Mouse (Mus musculus): Measurements from ENCODE around the gene Zp3. TPM values are rescaled to one million over a fixed set of nuclear protein-coding genes. Genes with fewer than 3 reads are reported as not detected.

Zp3 gene
- polyA plus RNA-seq, 1 experiment from 2014 or later: 0.13 TPM

DNA sequence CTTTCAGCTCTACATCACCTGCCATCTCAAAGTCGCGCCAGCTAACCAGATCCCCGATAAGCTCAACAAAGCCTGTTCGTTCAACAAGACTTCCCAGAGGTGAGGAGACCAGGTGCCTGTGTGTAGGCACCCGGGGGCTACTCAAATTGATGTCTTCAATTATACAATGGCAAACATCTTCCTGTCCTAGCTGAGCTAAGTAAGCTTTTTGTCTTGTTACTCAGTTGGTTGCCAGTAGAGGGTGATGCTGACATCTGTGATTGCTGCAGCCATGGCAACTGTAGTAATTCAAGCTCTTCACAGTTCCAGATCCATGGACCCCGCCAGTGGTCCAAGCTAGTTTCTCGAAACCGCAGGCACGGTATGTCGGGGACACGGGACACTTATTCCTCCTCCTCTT is 7.3 kb downstream of the Zp3 start:
- Histone ChIP-seq H3K4me2 (ENCODE audit: low read length) (no peak overlapping the region), H3K9ac (ENCODE audit: low read length) (no peak overlapping the region), H3K27me3 (replicated peaks; ENCODE audit: control insufficient read depth, insufficient read depth, low read length) (no peaks in the 10 kb centered on the region), H3K9me3 (replicated peaks; ENCODE audit: control insufficient read depth, low read length) (no peaks in the 10 kb centered on the region), H3K27ac (ENCODE audit: low read depth, low read length) (no peak overlapping the region), H3K36me3 (ENCODE audit: control insufficient read depth, insufficient read depth, low read length) (no peaks in the 10 kb centered on the region), H3K4me1 (ENCODE audit: control insufficient read depth, insufficient read depth, low read length) (no peaks in the 10 kb centered on the region), H3K4me3 (ENCODE audit: low read depth, low read length) (no peak overlapping the region)
- ATAC-seq (no peak), DNase-seq (ENCODE audit: low spot score) (peak; percentile 46)
- WGBS: 63% methylated on average over 11 of the region's 11 CpGs

DNA sequence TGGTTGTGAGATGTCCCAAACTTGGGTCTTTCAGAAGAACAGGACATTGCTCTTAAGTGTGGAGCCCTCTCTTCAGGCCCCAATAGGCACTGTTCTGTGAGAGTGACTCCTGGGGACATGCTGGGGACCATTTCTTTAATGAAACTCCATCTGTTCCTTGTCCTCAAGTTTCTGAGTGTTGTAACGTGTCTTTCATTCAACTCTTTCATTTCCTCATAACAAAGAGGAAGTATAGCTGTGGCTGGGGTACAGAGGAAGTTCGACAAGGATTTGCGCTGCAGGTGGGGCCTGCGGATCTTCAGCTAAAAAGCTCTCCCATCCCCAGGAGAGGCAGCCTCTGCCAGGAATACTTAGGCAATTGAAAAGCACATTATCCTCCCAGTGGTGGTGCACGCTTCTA is 10.7 kb downstream of the Zp3 start:
- no peaks in the 10 kb centered on the region for H3K27me3 ChIP-seq (replicated peaks; ENCODE audit: control insufficient read depth, insufficient read depth, low read length)
- H3K27ac ChIP-seq (ENCODE audit: low read depth, low read length): no peak overlapping the region
- no peak overlapping the region for H3K4me3 ChIP-seq (ENCODE audit: low read depth, low read length)
- no peak overlapping the region for H3K4me2 ChIP-seq (ENCODE audit: low read length)
- ATAC-seq (no peak), DNase-seq (ENCODE audit: low spot score) (no peak)
- no peaks in the 10 kb centered on the region for H3K36me3 ChIP-seq (ENCODE audit: control insufficient read depth, insufficient read depth, low read length)
- H3K4me1 ChIP-seq (ENCODE audit: control insufficient read depth, insufficient read depth, low read length): peaks cover 3% of the 10 kb centered on the region
- no peak overlapping the region for H3K9ac ChIP-seq (ENCODE audit: low read length)
- H3K9me3 ChIP-seq (replicated peaks; ENCODE audit: control insufficient read depth, low read length): no peaks in the 10 kb centered on the region
- WGBS: 67% methylated on average over 5 of the region's 5 CpGs

GRCm38 (mm10) chr5:135993381-135993965 is 13.6 kb downstream of the Zp3 start:
- Histone ChIP-seq H3K4me3 (ENCODE audit: low read depth, low read length) (no peak overlapping the region), H3K27ac (ENCODE audit: low read depth, low read length) (no peak overlapping the region)
- no peak for ATAC-seq

GRCm38 (mm10) chr5:135994335-135994724 is 14.4 kb downstream of the Zp3 start:
- H3K27ac ChIP-seq (ENCODE audit: low read depth, low read length): no peak overlapping the region
- peak overlapping the region; percentile 68; the same call in 1 of the 2 replicates for H3K4me3 ChIP-seq (ENCODE audit: low read depth, low read length)
- H3K27me3 ChIP-seq (replicated peaks; ENCODE audit: control insufficient read depth, insufficient read depth, low read length): no peaks in the 10 kb centered on the region
- no peak for DNase-seq (ENCODE audit: low spot score)
- peak; percentile 18 for ATAC-seq
- WGBS: 65% methylated on average over 8 of the region's 8 CpGs
- peaks cover 29% of the 10 kb centered on the region for H3K36me3 ChIP-seq (ENCODE audit: control insufficient read depth, insufficient read depth, low read length)
- H3K4me1 ChIP-seq (ENCODE audit: control insufficient read depth, insufficient read depth, low read length): peaks cover 7% of the 10 kb centered on the region
- H3K4me2 ChIP-seq (ENCODE audit: low read length): no peak overlapping the region; the same call in 1 of the 2 replicates
- no peak overlapping the region for H3K9ac ChIP-seq (ENCODE audit: low read length)
- no peaks in the 10 kb centered on the region for H3K9me3 ChIP-seq (replicated peaks; ENCODE audit: control insufficient read depth, low read length)

More at GRCm38 (mm10) chr5:135993381-135993965, 13.6 kb downstream of the Zp3 start:
- Histone ChIP-seq H3K27me3 (replicated peaks; ENCODE audit: control insufficient read depth, insufficient read depth, low read length) (no peaks in the 10 kb centered on the region), H3K4me1 (ENCODE audit: control insufficient read depth, insufficient read depth, low read length) (peaks cover 7% of the 10 kb centered on the region), H3K9me3 (replicated peaks; ENCODE audit: control insufficient read depth, low read length) (no peaks in the 10 kb centered on the region), H3K4me2 (ENCODE audit: low read length) (no peak overlapping the region), H3K36me3 (ENCODE audit: control insufficient read depth, insufficient read depth, low read length) (peaks cover 21% of the 10 kb centered on the region), H3K9ac (ENCODE audit: low read length) (no peak overlapping the region)
- no peak for DNase-seq (ENCODE audit: low spot score)
- WGBS: 63% methylated on average over 5 of the region's 5 CpGs

DNA sequence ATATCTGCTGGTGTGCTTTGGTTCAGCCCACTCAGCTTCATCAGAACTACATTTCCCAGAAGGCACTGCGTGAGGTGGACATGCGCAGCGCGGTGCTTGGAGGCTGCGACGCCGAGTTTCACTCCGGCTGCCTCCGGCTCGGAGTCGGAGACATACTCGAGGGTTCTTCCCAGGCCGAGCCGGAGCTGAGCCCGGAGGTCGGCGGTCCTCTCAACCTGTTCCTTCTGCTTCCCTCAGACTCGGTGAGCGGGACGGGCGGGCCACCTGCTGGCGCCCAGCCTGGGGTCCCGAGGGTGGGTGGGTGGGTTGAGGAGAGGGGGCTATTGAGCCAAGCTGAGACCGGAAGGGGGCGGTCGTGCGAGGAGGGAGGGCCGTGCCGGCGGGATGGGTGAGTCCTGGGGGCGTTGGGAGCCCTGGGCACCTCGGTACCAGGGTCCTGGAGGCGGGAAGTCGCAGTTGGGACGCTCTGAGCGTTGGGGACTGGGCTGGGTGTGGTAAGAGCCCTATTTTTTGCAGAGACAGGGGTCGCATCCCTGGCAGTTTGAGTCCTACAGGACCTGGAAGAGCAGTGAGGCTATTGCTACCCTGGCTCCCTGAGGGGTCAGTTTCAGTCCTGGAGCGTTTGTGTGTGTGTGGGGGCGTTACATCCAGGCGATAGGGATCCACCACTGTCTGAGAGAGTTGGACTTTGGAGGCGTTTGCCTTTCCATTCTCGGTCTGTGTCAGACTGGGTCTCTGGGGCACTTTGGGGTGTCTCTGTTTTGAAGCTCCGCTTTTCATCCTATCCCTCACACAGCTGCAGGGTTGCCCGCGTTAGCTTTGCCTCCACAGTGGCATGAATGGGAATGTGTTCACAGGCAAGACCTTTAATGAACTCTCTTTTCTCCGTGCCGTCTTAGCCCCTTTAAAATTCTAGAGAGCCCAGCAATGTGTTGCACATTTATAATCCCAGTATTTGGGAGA is 15.1 kb downstream of the Zp3 start, which contains the start of gene Dtx2:
Dtx2 (plus strand) TSS at position 76 of the 963 bp plus-strand sequence.
- WGBS: under 1% methylated on average over 42 of the region's 47 CpGs
- Histone ChIP-seq H3K9ac (ENCODE audit: low read length) (peak within 1 kb of the TSS; percentile 81), H3K9me3 (replicated peaks; ENCODE audit: control insufficient read depth, low read length) (no peaks in the 10 kb centered on the region), H3K27ac (ENCODE audit: low read depth, low read length) (peak within 1 kb of the TSS; percentile 65; the same call in 1 of the 2 replicates), H3K36me3 (ENCODE audit: control insufficient read depth, insufficient read depth, low read length) (peaks cover 33% of the 10 kb centered on the region), H3K4me3 (ENCODE audit: low read depth, low read length) (peak within 1 kb of the TSS; percentile 68), H3K27me3 (replicated peaks; ENCODE audit: control insufficient read depth, insufficient read depth, low read length) (no peaks in the 10 kb centered on the region), H3K4me1 (ENCODE audit: control insufficient read depth, insufficient read depth, low read length) (peaks cover 7% of the 10 kb centered on the region), H3K4me2 (ENCODE audit: low read length) (peak within 1 kb of the TSS; percentile 80)
- ATAC-seq: peak; percentile 97
- peak; percentile 97 for DNase-seq (ENCODE audit: low spot score)

DNA sequence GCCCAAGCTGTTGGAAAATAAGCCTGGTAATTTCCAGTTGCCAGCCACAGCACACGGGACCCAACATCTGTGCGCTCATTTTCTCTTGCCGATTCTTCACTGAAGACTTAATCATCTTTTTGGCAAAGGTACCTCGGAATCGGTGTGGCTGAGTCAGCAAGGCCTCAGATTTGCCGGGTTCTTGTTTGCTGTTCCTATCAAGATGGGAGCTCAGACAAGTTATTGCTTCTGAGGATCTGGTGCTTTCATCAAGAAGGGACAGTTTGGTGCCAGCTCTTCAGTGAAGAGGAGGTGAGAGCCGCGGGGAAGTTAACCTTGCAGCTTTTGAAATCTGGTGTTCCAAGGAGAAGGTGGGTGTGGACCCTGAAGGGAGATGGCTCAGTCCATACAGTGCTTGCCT is 16.3 kb downstream of the Zp3 start:
- ATAC-seq: no peak
- 91% methylated on average over 8 of the region's 8 CpGs for WGBS
- no peaks in the 10 kb centered on the region for H3K27me3 ChIP-seq (replicated peaks; ENCODE audit: control insufficient read depth, insufficient read depth, low read length)
- no peak overlapping the region for H3K4me2 ChIP-seq (ENCODE audit: low read length)
- no peak for DNase-seq (ENCODE audit: low spot score)
- no peak overlapping the region for H3K9ac ChIP-seq (ENCODE audit: low read length)
- H3K4me1 ChIP-seq (ENCODE audit: control insufficient read depth, insufficient read depth, low read length): peaks cover 7% of the 10 kb centered on the region
- peaks cover 37% of the 10 kb centered on the region for H3K36me3 ChIP-seq (ENCODE audit: control insufficient read depth, insufficient read depth, low read length)
- no peak overlapping the region for H3K27ac ChIP-seq (ENCODE audit: low read depth, low read length)
- no peaks in the 10 kb centered on the region for H3K9me3 ChIP-seq (replicated peaks; ENCODE audit: control insufficient read depth, low read length)
- no peak overlapping the region for H3K4me3 ChIP-seq (ENCODE audit: low read depth, low read length)

DNA sequence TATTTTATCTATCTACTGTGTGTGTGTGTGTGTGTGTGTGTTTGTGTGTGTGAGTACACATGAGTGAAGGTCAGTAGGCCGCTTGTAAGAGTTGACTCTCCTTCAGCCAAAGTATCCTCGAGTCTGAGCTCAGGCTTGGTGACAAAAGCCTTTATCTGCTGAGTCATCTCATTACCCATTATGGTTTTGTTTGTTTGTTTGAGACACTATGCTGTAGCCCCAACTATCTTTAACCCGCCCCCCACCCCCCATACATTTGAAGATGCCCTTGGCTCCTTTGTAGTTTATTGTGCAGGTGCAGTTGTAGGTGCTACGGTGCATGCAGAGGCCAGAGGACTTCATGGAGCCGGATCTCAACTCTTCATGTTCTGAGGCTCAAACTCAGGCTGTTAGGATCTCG is 21.3 kb downstream of the Zp3 start:
- Histone ChIP-seq H3K9ac (ENCODE audit: low read length) (no peak overlapping the region), H3K9me3 (replicated peaks; ENCODE audit: control insufficient read depth, low read length) (no peaks in the 10 kb centered on the region), H3K27ac (ENCODE audit: low read depth, low read length) (no peak overlapping the region), H3K36me3 (ENCODE audit: control insufficient read depth, insufficient read depth, low read length) (peaks cover 48% of the 10 kb centered on the region), H3K4me2 (ENCODE audit: low read length) (no peak overlapping the region), H3K4me3 (ENCODE audit: low read depth, low read length) (no peak overlapping the region), H3K27me3 (replicated peaks; ENCODE audit: control insufficient read depth, insufficient read depth, low read length) (no peaks in the 10 kb centered on the region), H3K4me1 (ENCODE audit: control insufficient read depth, insufficient read depth, low read length) (no peaks in the 10 kb centered on the region)
- 89% methylated on average over 6 of the region's 6 CpGs for WGBS
- DNase-seq (ENCODE audit: low spot score) (no peak), ATAC-seq (no peak)

DNA sequence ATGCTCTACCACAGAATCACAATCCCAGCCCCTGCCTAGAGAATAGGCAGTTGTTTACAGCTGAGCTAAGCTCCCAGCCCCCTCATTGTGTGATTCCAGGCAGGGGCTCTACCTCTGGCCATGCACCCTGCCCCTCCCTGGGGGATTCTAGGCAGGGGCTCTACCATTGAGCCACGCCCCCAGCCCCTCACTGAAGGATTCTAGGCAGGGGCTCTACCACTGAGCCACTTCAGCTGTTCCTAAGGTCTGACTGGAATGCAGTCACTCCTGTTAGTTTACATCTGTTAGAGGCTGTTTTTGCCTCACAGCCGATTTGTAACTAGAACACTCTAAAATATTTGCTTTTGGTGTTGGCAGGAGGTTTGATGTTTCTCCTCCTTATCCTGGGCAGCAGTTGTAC is 22.4 kb downstream of the Zp3 start:
- Histone ChIP-seq H3K4me1 (ENCODE audit: control insufficient read depth, insufficient read depth, low read length) (no peaks in the 10 kb centered on the region), H3K4me2 (ENCODE audit: low read length) (no peak overlapping the region), H3K9ac (ENCODE audit: low read length) (no peak overlapping the region), H3K27ac (ENCODE audit: low read depth, low read length) (no peak overlapping the region), H3K27me3 (replicated peaks; ENCODE audit: control insufficient read depth, insufficient read depth, low read length) (no peaks in the 10 kb centered on the region), H3K36me3 (ENCODE audit: control insufficient read depth, insufficient read depth, low read length) (peaks cover 38% of the 10 kb centered on the region), H3K4me3 (ENCODE audit: low read depth, low read length) (no peak overlapping the region), H3K9me3 (replicated peaks; ENCODE audit: control insufficient read depth, low read length) (no peaks in the 10 kb centered on the region)
- DNase-seq (ENCODE audit: low spot score): no peak
- 78% methylated on average over 2 of the region's 2 CpGs for WGBS
- no peak for ATAC-seq

DNA sequence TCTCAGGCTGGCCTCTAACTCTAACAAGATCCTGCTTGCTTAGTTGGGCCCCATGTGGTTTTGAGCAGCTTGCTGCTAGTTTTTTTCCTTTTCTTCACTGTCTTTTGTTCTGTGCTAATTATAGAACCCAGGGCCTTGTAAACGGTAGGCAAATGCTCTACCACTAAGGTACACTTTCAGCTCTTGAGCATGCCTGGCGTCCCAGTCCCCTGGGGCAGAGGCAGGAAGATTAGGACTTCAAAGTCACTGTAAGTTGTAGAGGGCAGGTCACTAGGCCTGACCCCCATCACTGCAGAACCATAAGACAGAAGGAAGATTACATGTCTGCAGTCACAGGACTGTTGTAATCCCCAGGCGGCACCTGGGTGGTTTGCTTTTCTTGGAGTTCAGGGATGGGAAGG is 22.9 kb downstream of the Zp3 start:
- Histone ChIP-seq H3K27ac (ENCODE audit: low read depth, low read length) (no peak overlapping the region), H3K27me3 (replicated peaks; ENCODE audit: control insufficient read depth, insufficient read depth, low read length) (no peaks in the 10 kb centered on the region), H3K4me3 (ENCODE audit: low read depth, low read length) (no peak overlapping the region), H3K36me3 (ENCODE audit: control insufficient read depth, insufficient read depth, low read length) (peaks cover 35% of the 10 kb centered on the region), H3K9me3 (replicated peaks; ENCODE audit: control insufficient read depth, low read length) (no peaks in the 10 kb centered on the region), H3K9ac (ENCODE audit: low read length) (no peak overlapping the region), H3K4me1 (ENCODE audit: control insufficient read depth, insufficient read depth, low read length) (no peaks in the 10 kb centered on the region), H3K4me2 (ENCODE audit: low read length) (no peak overlapping the region)
- DNase-seq (ENCODE audit: low spot score) (no peak), ATAC-seq (no peak)
- WGBS: 25% methylated on average over 3 of the region's 3 CpGs
